Mouse (Mus musculus): ENCODE measurements around the gene Accsl. TPM values are rescaled to one million over a fixed set of nuclear protein-coding genes. Genes with fewer than 3 reads are reported as not detected.

Accsl gene
- polyA plus RNA-seq, 1 experiment from 2014 or later, result not detected

- no peaks in the 10 kb centered on the region for H3K9me3 ChIP-seq (ENCODE audit: control insufficient read depth, low read length)
- H3K27ac ChIP-seq (ENCODE audit: low read depth), result no peak overlapping the region
- H3K4me1 ChIP-seq (replicated peaks; ENCODE audit: control insufficient read depth, insufficient read depth, low read length), result no peaks in the 10 kb centered on the region; the same call in 1 of the 2 replicates
- no peaks in the 10 kb centered on the region for H3K36me3 ChIP-seq (ENCODE audit: control insufficient read depth, insufficient read depth, low read length)
- 52% methylated on average over 16 of the region's 16 CpGs for WGBS
- H3K27me3 ChIP-seq (replicated peaks; ENCODE audit: control insufficient read depth, insufficient read depth, low read length), result 0 out of 2 replicates have a peak, but pooled peaks cover 2% of the 10 kb centered on the region
- no peak overlapping the region for H3K4me3 ChIP-seq (ENCODE audit: low read depth, low read length)
- no peak overlapping the region for H3K9ac ChIP-seq (ENCODE audit: low read length)
- ATAC-seq (replicated peaks; ENCODE audit: low FRiP score, low TSS enrichment, low read depth) (no peak), DNase-seq (ENCODE audit: low spot score) (peak; percentile 82)
- no peak overlapping the region for H3K4me2 ChIP-seq (ENCODE audit: low read length)
Measured at GRCm38 (mm10) chr2:93899397-93900380, 30.7 kb upstream of the Accsl start.

GRCm38 (mm10) chr2:93891611-93892280, 22.8 kb upstream of the Accsl start:
- no peak for DNase-seq (ENCODE audit: low spot score)
- Histone ChIP-seq H3K27me3 (replicated peaks; ENCODE audit: control insufficient read depth, insufficient read depth, low read length) (no peaks in the 10 kb centered on the region), H3K36me3 (ENCODE audit: control insufficient read depth, insufficient read depth, low read length) (no peaks in the 10 kb centered on the region), H3K27ac (ENCODE audit: low read depth) (no peak overlapping the region), H3K4me2 (ENCODE audit: low read length) (no peak overlapping the region), H3K4me1 (replicated peaks; ENCODE audit: control insufficient read depth, insufficient read depth, low read length) (peaks cover 16% of the 10 kb centered on the region; the same call in 1 of the 2 replicates), H3K9ac (ENCODE audit: low read length) (no peak overlapping the region), H3K4me3 (ENCODE audit: low read depth, low read length) (no peak overlapping the region), H3K9me3 (ENCODE audit: control insufficient read depth, low read length) (no peaks in the 10 kb centered on the region)
- 29% methylated on average over 9 of the region's 9 CpGs for WGBS
- peak; percentile 52; the same call in 1 of the 2 replicates for ATAC-seq (replicated peaks; ENCODE audit: low FRiP score, low TSS enrichment, low read depth)

GRCm38 (mm10) chr2:93890143-93890542, 21.2 kb upstream of the Accsl start:
- no peak for ATAC-seq (replicated peaks; ENCODE audit: low FRiP score, low TSS enrichment, low read depth)
- 69% methylated on average over 8 of the region's 8 CpGs for WGBS
- Histone ChIP-seq H3K4me2 (ENCODE audit: low read length) (no peak overlapping the region), H3K4me1 (replicated peaks; ENCODE audit: control insufficient read depth, insufficient read depth, low read length) (peaks cover 21% of the 10 kb centered on the region; the same call in 1 of the 2 replicates), H3K9ac (ENCODE audit: low read length) (no peak overlapping the region), H3K27me3 (replicated peaks; ENCODE audit: control insufficient read depth, insufficient read depth, low read length) (no peaks in the 10 kb centered on the region), H3K27ac (ENCODE audit: low read depth) (no peak overlapping the region), H3K4me3 (ENCODE audit: low read depth, low read length) (no peak overlapping the region), H3K9me3 (ENCODE audit: control insufficient read depth, low read length) (no peaks in the 10 kb centered on the region), H3K36me3 (ENCODE audit: control insufficient read depth, insufficient read depth, low read length) (no peaks in the 10 kb centered on the region)
- DNase-seq (ENCODE audit: low spot score), result no peak

GRCm38 (mm10) chr2:93889071-93889470, 20.1 kb upstream of the Accsl start:
- H3K4me2 ChIP-seq (ENCODE audit: low read length), result no peak overlapping the region
- no peak overlapping the region for H3K4me3 ChIP-seq (ENCODE audit: low read depth, low read length)
- no peaks in the 10 kb centered on the region for H3K36me3 ChIP-seq (ENCODE audit: control insufficient read depth, insufficient read depth, low read length)
- H3K9me3 ChIP-seq (ENCODE audit: control insufficient read depth, low read length), result no peaks in the 10 kb centered on the region
- no peak for ATAC-seq (replicated peaks; ENCODE audit: low FRiP score, low TSS enrichment, low read depth)
- H3K27me3 ChIP-seq (replicated peaks; ENCODE audit: control insufficient read depth, insufficient read depth, low read length), result no peaks in the 10 kb centered on the region
- H3K4me1 ChIP-seq (replicated peaks; ENCODE audit: control insufficient read depth, insufficient read depth, low read length), result peaks cover 21% of the 10 kb centered on the region; the same call in 1 of the 2 replicates
- WGBS, result 80% methylated on average over 7 of the region's 7 CpGs
- DNase-seq (ENCODE audit: low spot score), result no peak
- H3K9ac ChIP-seq (ENCODE audit: low read length), result no peak overlapping the region
- H3K27ac ChIP-seq (ENCODE audit: low read depth), result no peak overlapping the region

GRCm38 (mm10) chr2:93888366-93888765, 19.4 kb upstream of the Accsl start:
- 81% methylated on average over 6 of the region's 6 CpGs for WGBS

GRCm38 (mm10) chr2:93887273-93887672, 18.3 kb upstream of the Accsl start:
- no peak overlapping the region for H3K9ac ChIP-seq (ENCODE audit: low read length)
- H3K4me3 ChIP-seq (ENCODE audit: low read depth, low read length), result no peak overlapping the region
- H3K36me3 ChIP-seq (ENCODE audit: control insufficient read depth, insufficient read depth, low read length), result no peaks in the 10 kb centered on the region
- H3K9me3 ChIP-seq (ENCODE audit: control insufficient read depth, low read length), result no peaks in the 10 kb centered on the region
- no peak overlapping the region for H3K4me2 ChIP-seq (ENCODE audit: low read length)
- H3K27me3 ChIP-seq (replicated peaks; ENCODE audit: control insufficient read depth, insufficient read depth, low read length), result no peaks in the 10 kb centered on the region
- H3K4me1 ChIP-seq (replicated peaks; ENCODE audit: control insufficient read depth, insufficient read depth, low read length), result peaks cover 21% of the 10 kb centered on the region; the same call in 1 of the 2 replicates
- peak overlapping the region; percentile 66; the same call in 1 of the 2 replicates for H3K27ac ChIP-seq (ENCODE audit: low read depth)
- ATAC-seq (replicated peaks; ENCODE audit: low FRiP score, low TSS enrichment, low read depth) (no peak), DNase-seq (ENCODE audit: low spot score) (no peak)
- 46% methylated on average over 11 of the region's 11 CpGs for WGBS

More at GRCm38 (mm10) chr2:93888366-93888765, 19.4 kb upstream of the Accsl start:
- Histone ChIP-seq H3K9me3 (ENCODE audit: control insufficient read depth, low read length) (no peaks in the 10 kb centered on the region), H3K36me3 (ENCODE audit: control insufficient read depth, insufficient read depth, low read length) (no peaks in the 10 kb centered on the region), H3K4me1 (replicated peaks; ENCODE audit: control insufficient read depth, insufficient read depth, low read length) (peaks cover 21% of the 10 kb centered on the region; the same call in 1 of the 2 replicates), H3K27ac (ENCODE audit: low read depth) (no peak overlapping the region), H3K27me3 (replicated peaks; ENCODE audit: control insufficient read depth, insufficient read depth, low read length) (no peaks in the 10 kb centered on the region), H3K4me2 (ENCODE audit: low read length) (no peak overlapping the region), H3K9ac (ENCODE audit: low read length) (no peak overlapping the region), H3K4me3 (ENCODE audit: low read depth, low read length) (no peak overlapping the region)
- ATAC-seq (replicated peaks; ENCODE audit: low FRiP score, low TSS enrichment, low read depth) (no peak), DNase-seq (ENCODE audit: low spot score) (no peak)

GRCm38 (mm10) chr2:93886013-93886794, 17.2 kb upstream of the Accsl start:
- H3K9me3 ChIP-seq (ENCODE audit: control insufficient read depth, low read length), result no peaks in the 10 kb centered on the region
- 0 out of 2 replicates have a peak overlapping the region, but pooled peaks have one; percentile 7 for H3K4me2 ChIP-seq (ENCODE audit: low read length)
- no peak overlapping the region for H3K4me3 ChIP-seq (ENCODE audit: low read depth, low read length)
- 26% methylated on average over 10 of the region's 10 CpGs for WGBS
- ATAC-seq (replicated peaks; ENCODE audit: low FRiP score, low TSS enrichment, low read depth) (peak; percentile 63; the same call in 1 of the 2 replicates), DNase-seq (ENCODE audit: low spot score) (no peak)
- H3K27ac ChIP-seq (ENCODE audit: low read depth), result peak overlapping the region; percentile 66
- peaks cover 14% of the 10 kb centered on the region; the same call in 1 of the 2 replicates for H3K4me1 ChIP-seq (replicated peaks; ENCODE audit: control insufficient read depth, insufficient read depth, low read length)
- no peaks in the 10 kb centered on the region for H3K27me3 ChIP-seq (replicated peaks; ENCODE audit: control insufficient read depth, insufficient read depth, low read length)
- H3K9ac ChIP-seq (ENCODE audit: low read length), result no peak overlapping the region
- H3K36me3 ChIP-seq (ENCODE audit: control insufficient read depth, insufficient read depth, low read length), result no peaks in the 10 kb centered on the region

GRCm38 (mm10) chr2:93883066-93883465, 14.1 kb upstream of the Accsl start:
- Histone ChIP-seq H3K4me3 (ENCODE audit: low read depth, low read length) (no peak overlapping the region), H3K4me1 (replicated peaks; ENCODE audit: control insufficient read depth, insufficient read depth, low read length) (peaks cover 14% of the 10 kb centered on the region; the same call in 1 of the 2 replicates), H3K36me3 (ENCODE audit: control insufficient read depth, insufficient read depth, low read length) (no peaks in the 10 kb centered on the region), H3K4me2 (ENCODE audit: low read length) (no peak overlapping the region), H3K27ac (ENCODE audit: low read depth) (no peak overlapping the region), H3K9me3 (ENCODE audit: control insufficient read depth, low read length) (no peaks in the 10 kb centered on the region), H3K27me3 (replicated peaks; ENCODE audit: control insufficient read depth, insufficient read depth, low read length) (no peaks in the 10 kb centered on the region), H3K9ac (ENCODE audit: low read length) (no peak overlapping the region)
- ATAC-seq (replicated peaks; ENCODE audit: low FRiP score, low TSS enrichment, low read depth) (no peak), DNase-seq (ENCODE audit: low spot score) (no peak)
- 66% methylated on average over 5 of the region's 5 CpGs for WGBS
